Mouse (Mus musculus) embryonic fibroblast, embryonic 13.5 days (primary cell): ENCODE data around the gene Exosc3. TPM values are rescaled to one million over a fixed set of nuclear protein-coding genes. Genes with fewer than 3 reads are reported as not detected.

Experiments
- H3K27ac ChIP-seq: 2 replicates; pipeline ENCODE4 v1.5.1; 2012; ENCODE audit warnings: low read length, control low read depth, inconsistent platforms; ENCODE audit not compliant: insufficient read depth
- H3K4me1 ChIP-seq: 2 replicates; pipeline ENCODE4 v1.6.1; 2011; ENCODE audit warnings: low read length; ENCODE audit not compliant: control insufficient read depth, insufficient read depth
- H3K4me3 ChIP-seq: 2 replicates; pipeline ENCODE4 v1.5.1; 2011; ENCODE audit warnings: mild to moderate bottlenecking, control low read depth, low read length; ENCODE audit not compliant: insufficient read depth
- CTCF ChIP-seq: IDR thresholded peaks from 2 replicates; pipeline ENCODE4 v1.5.1; 2011; ENCODE audit warnings: mild to moderate bottlenecking, control low read depth, low read length, moderate library complexity, borderline replicate concordance; ENCODE audit not compliant: insufficient read depth
- POLR2A ChIP-seq: IDR thresholded peaks from 2 replicates; pipeline ENCODE4 v1.6.1; 2011; ENCODE audit warnings: low read depth, mild to moderate bottlenecking, control low read depth, low read length, moderate library complexity
- polyA plus RNA-seq: library from polyadenylated mRNA; stranded (reverse); fragments of >200 nt; gene quantifications from 2 replicates; pipeline ENCODE4 v1.2.4, GENCODE M21; 2011; ENCODE audit warnings: low read depth; ENCODE audit not compliant: missing spikeins, insufficient read length

Gene Exosc3
- polyA plus RNA-seq, 1 experiment: 39.2 TPM

- no peak for TF ChIP-seq POLR2A
- peak; percentile 90; the same call in 1 of the 2 replicates for TF ChIP-seq CTCF
- no peak overlapping the region for H3K27ac ChIP-seq
- no peak overlapping the region for H3K4me3 ChIP-seq
- H3K4me1 ChIP-seq: no peaks in the 10 kb centered on the region
These were observed 56.2 kb downstream of the Exosc3 start for GRCm38 (mm10) chr4:45286318-45286717.

- TF ChIP-seq CTCF (peak; percentile 81), POLR2A (no peak)
- no peak overlapping the region for H3K4me3 ChIP-seq
- H3K27ac ChIP-seq: no peak overlapping the region
- H3K4me1 ChIP-seq: no peaks in the 10 kb centered on the region
These were observed 62.5 kb downstream of the Exosc3 start for GRCm38 (mm10) chr4:45279981-45280548.

DNA sequence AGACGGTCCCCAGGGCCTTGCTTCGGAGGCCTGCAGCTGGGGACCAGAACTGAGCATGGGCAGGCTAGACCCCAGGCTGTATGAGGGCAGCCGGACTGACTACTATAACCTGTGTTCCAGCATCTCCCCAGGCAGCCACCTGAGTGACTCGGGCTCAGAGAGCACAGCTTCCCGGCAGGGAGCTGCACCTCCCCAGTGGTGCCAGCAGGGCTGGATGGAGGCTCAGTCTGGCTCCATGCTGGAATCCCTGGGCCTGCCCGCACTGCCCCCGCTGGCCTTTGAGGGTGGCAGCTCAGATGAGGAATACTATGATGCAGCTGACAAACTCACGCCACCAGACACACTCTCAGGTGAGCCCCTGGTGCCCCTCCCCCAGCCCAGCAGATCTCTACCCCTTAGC is 63.2 kb downstream of the Exosc3 start:
- no peaks in the 10 kb centered on the region for H3K4me1 ChIP-seq
- H3K4me3 ChIP-seq: no peak overlapping the region
- no peak for TF ChIP-seq POLR2A
- no peak for TF ChIP-seq CTCF
- no peak overlapping the region for H3K27ac ChIP-seq

GRCm38 (mm10) chr4:45275770-45276169 is 66.8 kb downstream of the Exosc3 start:
- no peak overlapping the region for H3K27ac ChIP-seq
- TF ChIP-seq POLR2A (no peak), CTCF (no peak)

GRCm38 (mm10) chr4:45271041-45271452 is 71.5 kb downstream of the Exosc3 start:
- H3K4me1 ChIP-seq: no peaks in the 10 kb centered on the region
- no peak overlapping the region for H3K4me3 ChIP-seq
- H3K27ac ChIP-seq: no peak overlapping the region
- TF ChIP-seq CTCF: no peak
- no peak for TF ChIP-seq POLR2A

More at GRCm38 (mm10) chr4:45275770-45276169, 66.8 kb downstream of the Exosc3 start:
- Histone ChIP-seq H3K4me1 (no peaks in the 10 kb centered on the region), H3K4me3 (no peak overlapping the region)

- no peak overlapping the region for H3K4me3 ChIP-seq
- H3K27ac ChIP-seq: no peak overlapping the region
- TF ChIP-seq CTCF (no peak), POLR2A (no peak)
These were observed 74.6 kb downstream of the Exosc3 start for GRCm38 (mm10) chr4:45267883-45268282.

More at GRCm38 (mm10) chr4:45267883-45268282, 74.6 kb downstream of the Exosc3 start:
- H3K4me1 ChIP-seq: no peaks in the 10 kb centered on the region

Other genes with a start within 250 kb of the Exosc3 start
- 85.1 and 105 TPM in 2 replicates for gene Tomm5, start 234.6 kb downstream of the Exosc3 start, polyA plus RNA-seq
- not detected in 2 replicates for gene Frmpd1, start 157.9 kb downstream of the Exosc3 start, polyA plus RNA-seq
- 11.2 and 12.6 TPM in 2 replicates for gene Trmt10b, start 45.6 kb downstream of the Exosc3 start, polyA plus RNA-seq
- 24.4 and 26.3 TPM in 2 replicates for gene Dcaf10, start 631 bp downstream of the Exosc3 start, polyA plus RNA-seq
- gene Slc25a51, start 66.0 kb upstream of the Exosc3 start, polyA plus RNA-seq: 65.9 and 83.6 TPM in 2 replicates
- gene Shb, start 189.7 kb upstream of the Exosc3 start, polyA plus RNA-seq: 11.4 and 11.9 TPM in 2 replicates